Mouse (Mus musculus) heart, adult 9 months (tissue): ENCODE measurements around the gene Gm17535.
A peak's percentile ranks its signal among the peaks of the same experiment; 100 is the strongest.
"Not testable (repeated sequence)": the region's sequence is repeated elsewhere in the genome, so short reads cannot be mapped to it uniquely, and the experiment has no call there.

Source experiments
- DNase-seq, 2 experiments: peaks; one replicate each; pipeline ENCODE4 v3.0.0; 2022; ENCODE audit warnings: low spot score in 2 of 2

Gm17535 gene

GRCm38 (mm10) chr9:3024912-3025467 is 9.4 kb upstream of the Gm17535 start, which contains the start of gene Gm10717:
Gene Gm10717, plus strand, starts transcription at chr9:3025417.
- DNase-seq, result peak; percentile 24 to 57

- DNase-seq, result peak; percentile 79 to 83
Measured at GRCm38 (mm10) chr9:3025653-3026052, 8.7 kb upstream of the Gm17535 start.

GRCm38 (mm10) chr9:3026136-3026535 is 8.3 kb upstream of the Gm17535 start:
- not testable (repeated sequence) for DNase-seq

GRCm38 (mm10) chr9:3026741-3027140 is 7.7 kb upstream of the Gm17535 start:
- not testable (repeated sequence) for DNase-seq

DNA sequence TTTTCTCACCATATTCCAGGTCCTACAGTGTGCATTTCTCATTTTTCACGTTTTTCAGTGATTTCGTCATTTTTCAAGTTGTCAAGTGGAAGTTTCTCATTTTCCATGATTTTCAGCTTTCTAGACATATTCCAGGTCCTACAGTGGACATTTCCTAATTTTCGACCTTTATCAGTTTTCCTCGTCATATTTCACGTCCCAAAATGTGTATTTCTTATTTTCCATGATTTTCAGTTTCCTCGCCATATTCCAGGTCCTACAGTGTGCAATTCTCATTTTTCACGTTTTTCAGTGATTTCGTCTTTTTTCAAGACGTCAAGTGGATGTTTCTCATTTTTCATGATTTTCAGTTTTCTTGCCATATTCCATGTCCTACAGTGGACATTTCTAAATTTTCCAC is 7.2 kb upstream of the Gm17535 start:
- not testable (repeated sequence) for DNase-seq

DNA sequence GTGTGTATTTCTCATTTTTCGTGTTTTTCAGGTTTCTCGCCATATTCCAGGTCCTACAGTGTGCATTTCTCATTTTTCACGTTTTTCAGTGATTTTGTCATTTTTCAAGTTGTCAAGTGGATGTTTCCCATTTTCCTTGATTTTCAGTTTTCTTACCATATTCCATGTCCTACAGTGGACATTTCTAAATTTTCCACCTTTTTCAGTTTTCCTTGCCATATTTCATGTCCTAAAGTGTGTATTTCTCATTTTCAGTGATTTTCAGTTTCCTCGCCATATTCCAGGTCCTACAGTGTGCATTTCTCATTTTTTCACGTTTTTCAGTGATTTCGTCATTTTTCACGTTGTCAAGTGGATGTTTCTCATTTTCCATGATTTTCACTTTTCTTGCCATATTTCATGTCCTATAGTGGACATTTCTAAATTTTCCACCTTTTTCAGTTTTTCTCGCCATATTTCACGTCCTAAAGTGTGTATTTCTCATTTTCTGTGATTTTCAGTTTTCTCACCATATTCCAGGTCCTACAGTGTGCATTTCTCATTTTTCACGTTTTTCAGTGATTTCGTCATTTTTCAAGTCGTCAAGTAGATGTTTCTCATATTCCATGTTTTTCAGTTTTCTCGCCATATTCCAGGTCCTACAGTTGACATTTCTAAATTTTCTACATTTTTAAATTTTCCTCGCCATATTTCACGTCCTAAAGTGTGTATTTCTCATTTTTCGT is 5.0 kb upstream of the Gm17535 start:
- peak; percentile 55 to 66 for DNase-seq

DNA sequence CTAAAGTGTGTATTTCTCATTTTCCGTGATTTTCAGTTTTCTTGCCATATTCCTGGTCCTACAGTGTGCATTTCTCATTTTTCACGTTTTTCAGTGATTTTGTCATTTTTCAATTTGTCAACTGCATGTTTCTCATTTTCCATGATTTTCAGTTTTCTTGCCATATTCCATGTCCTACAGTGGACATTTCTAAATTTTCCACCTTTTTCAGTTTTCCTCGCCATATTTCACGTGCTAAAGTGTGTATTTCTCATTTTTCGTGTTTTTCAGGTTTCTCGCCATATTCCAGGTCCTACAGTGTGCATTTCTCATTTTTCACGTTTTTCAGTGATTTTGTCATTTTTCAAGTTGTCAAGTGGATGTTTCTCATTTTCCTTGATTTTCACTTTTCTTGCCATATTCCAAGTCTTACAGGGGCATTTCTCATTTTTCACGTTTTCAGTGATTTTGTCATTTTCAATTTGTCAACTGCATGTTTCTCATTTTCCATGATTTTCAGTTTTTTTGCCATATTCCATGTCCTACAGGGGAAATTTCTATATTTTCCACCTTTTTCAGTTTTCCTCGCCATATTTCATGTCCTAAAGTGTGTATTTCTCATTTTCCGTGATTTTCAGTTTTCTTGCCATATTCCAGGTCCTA is 3.6 kb upstream of the Gm17535 start:
- not testable (repeated sequence) for DNase-seq

DNA sequence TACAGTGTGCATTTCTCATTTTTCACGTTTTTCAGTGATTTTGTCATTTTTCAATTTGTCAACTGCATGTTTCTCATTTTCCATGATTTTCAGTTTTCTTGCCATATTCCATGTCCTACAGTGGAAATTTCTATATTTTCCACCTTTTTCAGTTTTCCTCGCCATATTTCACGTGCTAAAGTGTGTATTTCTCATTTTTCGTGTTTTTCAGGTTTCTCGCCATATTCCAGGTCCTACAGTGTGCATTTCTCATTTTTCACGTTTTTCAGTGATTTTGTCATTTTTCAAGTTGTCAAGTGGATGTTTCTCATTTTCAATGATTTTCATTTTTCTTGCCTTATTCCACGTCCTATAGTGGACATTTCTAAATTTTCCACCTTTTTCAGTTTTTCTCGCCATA is 2.2 kb downstream of the Gm17535 start, which contains the start of gene Gm10715:
TSS of gene Gm10715 (plus strand) at position 301 of the 400 bp plus-strand sequence.
- not testable (repeated sequence) for DNase-seq

DNA sequence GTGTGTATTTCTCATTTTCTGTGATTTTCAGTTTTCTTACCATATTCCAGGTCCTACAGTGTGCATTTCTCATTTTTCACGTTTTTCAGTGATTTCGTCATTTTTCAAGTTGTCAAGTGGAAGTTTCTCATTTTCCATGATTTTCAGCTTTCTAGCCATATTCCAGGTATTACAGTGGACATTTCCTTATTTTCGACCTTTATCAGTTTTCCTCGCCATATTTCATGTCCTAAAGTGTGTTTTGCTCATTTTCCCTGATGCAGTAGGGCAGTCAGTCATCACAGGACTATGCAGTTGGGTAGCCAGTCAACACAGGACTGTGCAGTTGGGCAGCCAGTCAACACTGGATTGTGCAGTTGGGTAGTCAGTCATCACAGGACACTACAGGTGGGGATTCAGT is 3.8 kb downstream of the Gm17535 start:
- DNase-seq, result not testable (repeated sequence)
